Mouse (Mus musculus) CH12F3 (cell line): ENCODE results near the gene Gm10409.
"Not testable (repeated sequence)": the region's sequence is repeated elsewhere in the genome, so short reads cannot be mapped to it uniquely, and the experiment has no call there.

ENCODE experiments used
- in situ Hi-C: fragments of 300-500 bp; cut with MboI; formaldehyde crosslinking; loops from 2 replicates; pipeline ENCODE4 v1.14.3; 2020; ENCODE audit warnings: low sequenced_read_pairs

Gene Gm10409

GRCm38 (mm10) chr14:3412314-3412713 lies at the start of gene Gm10409:
Gm10409 (plus strand) TSS chr14:3412614.
- in situ Hi-C loops, result not testable (repeated sequence)

GRCm38 (mm10) chr14:3394793-3395192 lies 17.6 kb upstream of the Gm10409 start, which contains the start of gene Gm10413:
Gm10413 (plus strand) TSS chr14:3395093.
- in situ Hi-C loops, result not testable (repeated sequence)

- in situ Hi-C loops, result not testable (repeated sequence)
Observed at GRCm38 (mm10) chr14:3427803-3428202, 15.4 kb downstream of the Gm10409 start, which contains the start of gene Gm3005. Gm3005 (plus strand) TSS chr14:3428103.

- in situ Hi-C loops, result not testable (repeated sequence)
Observed at GRCm38 (mm10) chr14:3449079-3449478, 36.7 kb downstream of the Gm10409 start, which contains the start of gene Gm10408. Gm10408 (plus strand) TSS chr14:3449379.
